In the genomic region with DNA sequence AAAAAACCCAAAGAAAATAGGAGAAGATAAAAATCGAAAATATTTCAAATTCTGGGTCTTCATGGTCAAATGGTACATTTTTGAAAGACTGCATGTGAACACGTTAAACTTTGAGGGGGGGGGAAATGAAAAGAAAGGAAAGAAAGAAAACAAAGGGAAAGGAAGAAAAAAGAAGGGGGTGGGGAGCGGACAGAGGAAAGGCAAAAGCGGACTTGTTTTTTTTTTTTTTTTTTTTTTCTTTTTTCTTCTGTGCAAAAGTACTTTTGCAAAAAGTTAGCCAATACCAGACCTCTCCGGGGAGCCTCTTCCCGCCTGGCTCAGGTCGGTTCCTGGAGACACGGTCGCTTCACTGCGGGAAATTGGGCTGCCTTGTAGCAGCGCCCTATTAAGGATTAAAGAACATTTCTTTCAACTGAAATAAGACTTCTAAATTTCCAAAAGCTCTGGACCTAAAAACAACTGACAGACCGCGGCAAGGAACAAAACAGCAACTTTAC, we compare ENCODE assay signal across 8 mouse cellular contexts. TPM values are rescaled to one million over a fixed set of nuclear protein-coding genes. Genes with fewer than 3 reads are reported as not detected.
DNase-seq lines count a peak whose midpoint lies in the region; ATAC-seq lines count a peak whose summit lies in the region.

No protein-coding gene starts in this region.

- H3K4me2 ChIP-seq in heart, embryonic 15.5 days = peak overlapping the region; percentile 60
- peak overlapping the region; percentile 58 for H3K4me2 ChIP-seq in hindbrain, embryonic 12.5 days (replicated peaks)

- peaks cover 4% of the 10 kb centered on the region; the same call in 1 of the 2 replicates for H3K4me1 ChIP-seq in heart, embryonic 15.5 days (replicated peaks)
- peaks cover 8% of the 10 kb centered on the region for H3K4me1 ChIP-seq in hindbrain, embryonic 12.5 days

- peak overlapping the region; percentile 75 for H3K4me3 ChIP-seq in heart, embryonic 15.5 days
- H3K4me3 ChIP-seq in hindbrain, embryonic 12.5 days = peak overlapping the region; percentile 59

- H3K9me3 ChIP-seq in heart, embryonic 15.5 days (replicated peaks) = no peaks in the 10 kb centered on the region
- H3K9me3 ChIP-seq in hindbrain, embryonic 12.5 days (replicated peaks) = no peaks in the 10 kb centered on the region

- H3K36me3 ChIP-seq in heart, embryonic 15.5 days = no peaks in the 10 kb centered on the region
- H3K36me3 ChIP-seq in hindbrain, embryonic 12.5 days = no peaks in the 10 kb centered on the region

- no peaks in the 10 kb centered on the region for H3K27me3 ChIP-seq in heart, embryonic 15.5 days
- no peaks in the 10 kb centered on the region for H3K27me3 ChIP-seq in hindbrain, embryonic 12.5 days

- peak; percentile 24 for ATAC-seq in heart, embryonic 15.5 days (replicated peaks; ENCODE audit: insufficient number of reproducible peaks, insufficient read depth, low FRiP score, low read depth)
- ATAC-seq in activated CD4-positive, CD25-positive, alpha-beta regulatory T cell, adult 4 months = peak; percentile 18
- ATAC-seq in hindbrain, embryonic 12.5 days (ENCODE audit: low FRiP score) = peak; percentile 51
- ATAC-seq in megakaryocyte-erythroid progenitor cell, adult 5-6 weeks (replicated peaks; ENCODE audit: low FRiP score, low TSS enrichment, poor library complexity, severe bottlenecking) = peak; percentile 32

- intact Hi-C loops in heart, postnatal 36 days (cut with DNase I) = loop anchor here (2.0 to 5.0 kb wide), 4 partner anchors 53 to 185 kb away; a partner anchor contains a TSS

- no peak for DNase-seq in heart, postnatal 36 days
- DNase-seq in thymus, postnatal 25 days = no peak
- DNase-seq in ovary, adult 18-20 months (ENCODE audit: low spot score) = no peak
- no peak for DNase-seq in kidney, postnatal 4 days

- H3K9ac ChIP-seq in heart, embryonic 15.5 days = peak overlapping the region; percentile 69
- no peak overlapping the region; the same call in 1 of the 2 replicates for H3K9ac ChIP-seq in hindbrain, embryonic 12.5 days

- H3K27ac ChIP-seq in heart, embryonic 15.5 days = peak overlapping the region; percentile 87
- no peak overlapping the region for H3K27ac ChIP-seq in hindbrain, embryonic 12.5 days

- WGBS in heart, embryonic 15.5 days = 5% methylated on average over 13 of the region's 13 CpGs
- 4% methylated on average over 13 of the region's 13 CpGs for WGBS in hindbrain, embryonic 12.5 days

RNA-seq across cellular contexts. Expression of a gene that starts 42.0 kb away (rescaled TPM):
- 3.5 and 5.9 TPM in 2 replicates for polyA plus RNA-seq in heart, embryonic 15.5 days (2015; fragmentation: Nextera tagmentation; extraction: Ambion mirVana)
- total RNA-seq in heart, postnatal 36 days (2021) = 1 to 10 TPM; 1.3 to 2.2 TPM
- polyA plus RNA-seq in activated CD4-positive, CD25-positive, alpha-beta regulatory T cell, adult 4 months (2017; shearing (Covaris generic)) = 10 to 100 TPM; 18.9 to 19.6 TPM
- 2.2 and 3.0 TPM in 2 replicates for polyA plus RNA-seq in hindbrain, embryonic 12.5 days (2016; fragmentation: Nextera tagmentation; extraction: Ambion mirVana)
- 16.8 and 18.1 TPM in 2 replicates for total RNA-seq in megakaryocyte-erythroid progenitor cell, adult 5-6 weeks (2014; fragmentation: Nextera tagmentation)
- total RNA-seq in megakaryocyte-erythroid progenitor cell, adult 5-6 weeks (2017) = 13.3 and 14.6 TPM in 2 replicates

RNA-seq across cellular contexts. Expression of a gene that starts 53.0 kb away (rescaled TPM):
- polyA plus RNA-seq in heart, embryonic 15.5 days (2015; fragmentation: Nextera tagmentation; extraction: Ambion mirVana) = 58.8 and 67.5 TPM in 2 replicates
- total RNA-seq in heart, postnatal 36 days (2021) = 10 to 100 TPM; 65.5 to 73.0 TPM
- 100 to 1,000 TPM; 255 to 319 TPM for polyA plus RNA-seq in activated CD4-positive, CD25-positive, alpha-beta regulatory T cell, adult 4 months (2017; shearing (Covaris generic))
- 52.0 and 56.0 TPM in 2 replicates for polyA plus RNA-seq in hindbrain, embryonic 12.5 days (2016; fragmentation: Nextera tagmentation; extraction: Ambion mirVana)
- total RNA-seq in megakaryocyte-erythroid progenitor cell, adult 5-6 weeks (2014; fragmentation: Nextera tagmentation) = 22.7 and 27.6 TPM in 2 replicates
- 17.9 and 24.2 TPM in 2 replicates for total RNA-seq in megakaryocyte-erythroid progenitor cell, adult 5-6 weeks (2017)
